Mouse (Mus musculus): Measurements from ENCODE around the gene Srgap1. TPM values are rescaled to one million over a fixed set of nuclear protein-coding genes. Genes with fewer than 3 reads are reported as not detected.

The Srgap1 gene
- total RNA-seq, 2 experiments from 2014 or later = 4.3 to 7.7 TPM

GRCm38 (mm10) chr10:121820846-121821245, 226.3 kb downstream of the Srgap1 start:
- DNase-seq = no peak

GRCm38 (mm10) chr10:121817983-121818382, 229.1 kb downstream of the Srgap1 start:
- DNase-seq = no peak

- no peak for DNase-seq
Measured at GRCm38 (mm10) chr10:121807771-121808170, 239.3 kb downstream of the Srgap1 start.

GRCm38 (mm10) chr10:121806806-121807205, 240.3 kb downstream of the Srgap1 start:
- no peak for DNase-seq

- DNase-seq = no peak
Measured at GRCm38 (mm10) chr10:121805933-121806341, 241.2 kb downstream of the Srgap1 start.

GRCm38 (mm10) chr10:121804551-121804950, 242.6 kb downstream of the Srgap1 start:
- no peak for DNase-seq

GRCm38 (mm10) chr10:121800041-121800440, 247.1 kb downstream of the Srgap1 start:
- no peak for DNase-seq

- no peak for DNase-seq
Measured at GRCm38 (mm10) chr10:121796027-121796802, 250.9 kb downstream of the Srgap1 start.

- no peak for DNase-seq
Measured at GRCm38 (mm10) chr10:121794486-121794885, 252.6 kb downstream of the Srgap1 start.

GRCm38 (mm10) chr10:121792661-121793060, 254.5 kb downstream of the Srgap1 start:
- DNase-seq = no peak

GRCm38 (mm10) chr10:121790078-121790477, 257.0 kb downstream of the Srgap1 start:
- DNase-seq = no peak

- no peak for DNase-seq
Measured at GRCm38 (mm10) chr10:121788536-121788935, 258.6 kb downstream of the Srgap1 start.

- DNase-seq = no peak
Measured at GRCm38 (mm10) chr10:121781159-121781558, 266.0 kb downstream of the Srgap1 start.

GRCm38 (mm10) chr10:121775990-121776389, 271.1 kb downstream of the Srgap1 start:
- no peak for DNase-seq

- no peak for DNase-seq
Measured at GRCm38 (mm10) chr10:121773813-121774212, 273.3 kb downstream of the Srgap1 start.

GRCm38 (mm10) chr10:121770624-121771577, 276.2 kb downstream of the Srgap1 start:
- no peak for DNase-seq

GRCm38 (mm10) chr10:121769711-121770110, 277.4 kb downstream of the Srgap1 start:
- no peak for DNase-seq

GRCm38 (mm10) chr10:121767295-121767694, 279.8 kb downstream of the Srgap1 start:
- DNase-seq = peak; percentile 24

GRCm38 (mm10) chr10:121765174-121766057, 281.7 kb downstream of the Srgap1 start:
- no peak for DNase-seq

GRCm38 (mm10) chr10:121764469-121765173, 282.5 kb downstream of the Srgap1 start:
- DNase-seq = no peak

GRCm38 (mm10) chr10:121763191-121763590, 283.9 kb downstream of the Srgap1 start:
- DNase-seq = no peak
